Comparison of ENCODE assay signal across 15 mouse cellular contexts in genomic region chr9:32021755-32022154, GRCm38 (mm10).
DNase-seq lines count a peak whose midpoint lies in the region; ATAC-seq and TF ChIP-seq lines count a peak whose summit lies in the region.
"Had no signal": no experiment of that assay in that cellular context is flagged by ENCODE, and none has a peak within 500 bp of the region (broad histone marks: within the 10 kb centered on the region; RNA-seq: fewer than 3 reads in every experiment).

No protein-coding gene starts in this region.

- DNase-seq in heart, postnatal 0 days (ENCODE audit: low spot score) = no peak
- no peak for DNase-seq in heart, postnatal 36 days
- no peak for DNase-seq in lung, postnatal 0 days (ENCODE audit: low spot score)
- DNase-seq in lung, postnatal 36 days = no peak
- peak; percentile 34 for DNase-seq in stomach, postnatal 0 days (ENCODE audit: low spot score)
- DNase-seq in spleen, adult 18-20 months = no peak
- DNase-seq: heart, postnatal 10 days; layer of hippocampus, postnatal 36 days had no signal

- H3K4me1 ChIP-seq in heart, postnatal 0 days (ENCODE audit: control insufficient read depth, insufficient read depth) = peaks cover 29% of the 10 kb centered on the region
- H3K4me1 ChIP-seq in lung, postnatal 0 days (ENCODE audit: insufficient read depth, low read depth, low read length) = no peaks in the 10 kb centered on the region; the same call in 1 of the 2 replicates
- H3K4me1 ChIP-seq in intestine, embryonic 15.5 days (replicated peaks) = peaks cover 5% of the 10 kb centered on the region
- H3K4me1 ChIP-seq in stomach, postnatal 0 days (replicated peaks; ENCODE audit: control insufficient read depth, insufficient read depth) = peaks cover 6% of the 10 kb centered on the region; the same call in 1 of the 2 replicates

- H3K9me3 ChIP-seq in heart, postnatal 0 days (replicated peaks; ENCODE audit: control insufficient read depth, low read length) = no peaks in the 10 kb centered on the region
- H3K9me3 ChIP-seq in lung, postnatal 0 days (ENCODE audit: low read length) = no peaks in the 10 kb centered on the region
- no peaks in the 10 kb centered on the region for H3K9me3 ChIP-seq in intestine, embryonic 15.5 days
- no peaks in the 10 kb centered on the region for H3K9me3 ChIP-seq in stomach, postnatal 0 days (ENCODE audit: control insufficient read depth, low read length)
- H3K9me3 ChIP-seq: forebrain, embryonic 15.5 days; limb, embryonic 13.5 days; midbrain, embryonic 12.5 days; neural tube, embryonic 12.5 days had no signal

- 39% methylated on average over 3 of the region's 3 CpGs for WGBS in heart, postnatal 0 days
- WGBS in lung, postnatal 0 days = 39% methylated on average over 3 of the region's 3 CpGs
- WGBS in intestine, embryonic 15.5 days = 42% methylated on average over 3 of the region's 3 CpGs
- WGBS in stomach, postnatal 0 days = 49% methylated on average over 3 of the region's 3 CpGs

- no peak overlapping the region for H3K4me3 ChIP-seq in heart, postnatal 0 days (ENCODE audit: low read depth, low read length)
- H3K4me3 ChIP-seq in lung, postnatal 0 days (ENCODE audit: low read depth, low read length) = no peak overlapping the region
- no peak overlapping the region for H3K4me3 ChIP-seq in intestine, embryonic 15.5 days (replicated peaks)
- no peak overlapping the region for H3K4me3 ChIP-seq in stomach, postnatal 0 days (ENCODE audit: low read depth, low read length)
- H3K4me3 ChIP-seq: forebrain, embryonic 15.5 days; limb, embryonic 13.5 days; midbrain, embryonic 12.5 days; neural tube, embryonic 12.5 days had no signal

- no peak for TF ChIP-seq CTCF in heart, postnatal 0 days (IDR thresholded peaks at IDR 0.05; ENCODE audit: low read depth)
- TF ChIP-seq CTCF in lung, postnatal 0 days (IDR thresholded peaks at IDR 0.05) = no peak
- no peak for TF ChIP-seq CTCF in stomach, postnatal 0 days (IDR thresholded peaks at IDR 0.05; ENCODE audit: low read depth)

- ATAC-seq in heart, postnatal 0 days (ENCODE audit: insufficient read depth, low read depth) = no peak
- no peak for ATAC-seq in lung, postnatal 0 days
- ATAC-seq in intestine, embryonic 15.5 days = peak; percentile 66; the same call in 1 of the 2 replicates
- peak; percentile 59; the same call in 1 of the 2 replicates for ATAC-seq in stomach, postnatal 0 days (ENCODE audit: low FRiP score, low TSS enrichment)
- ATAC-seq: CD4-positive, CD25-positive, alpha-beta regulatory T cell, adult 4 months; forebrain, embryonic 15.5 days had no signal

- H3K9ac ChIP-seq in heart, postnatal 0 days (replicated peaks; ENCODE audit: low read depth, low read length) = 0 out of 2 replicates have a peak overlapping the region, but pooled peaks have one; percentile 2
- H3K9ac ChIP-seq in lung, postnatal 0 days (replicated peaks; ENCODE audit: low read depth) = no peak overlapping the region
- no peak overlapping the region for H3K9ac ChIP-seq in intestine, embryonic 15.5 days
- H3K9ac ChIP-seq in stomach, postnatal 0 days (ENCODE audit: low read length) = peak overlapping the region; percentile 38; the same call in 1 of the 2 replicates
- H3K9ac ChIP-seq: forebrain, embryonic 15.5 days; limb, embryonic 13.5 days; lung, embryonic 14.5 days; midbrain, embryonic 12.5 days; neural tube, embryonic 12.5 days had no signal

- no peaks in the 10 kb centered on the region for H3K27me3 ChIP-seq in heart, postnatal 0 days (ENCODE audit: control insufficient read depth, insufficient read depth, low read length)
- H3K27me3 ChIP-seq in lung, postnatal 0 days (replicated peaks; ENCODE audit: insufficient read depth, low read length) = no peaks in the 10 kb centered on the region
- H3K27me3 ChIP-seq in intestine, embryonic 15.5 days (replicated peaks) = no peaks in the 10 kb centered on the region
- H3K27me3 ChIP-seq in stomach, postnatal 0 days (ENCODE audit: control insufficient read depth, insufficient read depth, low read length) = no peaks in the 10 kb centered on the region
- H3K27me3 ChIP-seq: forebrain, embryonic 15.5 days; limb, embryonic 13.5 days; midbrain, embryonic 12.5 days; neural tube, embryonic 12.5 days had no signal

- no peaks in the 10 kb centered on the region for H3K36me3 ChIP-seq in heart, postnatal 0 days (replicated peaks; ENCODE audit: control insufficient read depth, insufficient read depth, low read length)
- no peaks in the 10 kb centered on the region for H3K36me3 ChIP-seq in lung, postnatal 0 days (ENCODE audit: insufficient read depth, low read length)
- H3K36me3 ChIP-seq in intestine, embryonic 15.5 days = no peaks in the 10 kb centered on the region
- no peaks in the 10 kb centered on the region for H3K36me3 ChIP-seq in stomach, postnatal 0 days (ENCODE audit: control insufficient read depth, insufficient read depth, low read length)
- H3K36me3 ChIP-seq: forebrain, embryonic 15.5 days; limb, embryonic 13.5 days; midbrain, embryonic 12.5 days; neural tube, embryonic 12.5 days had no signal

- no peak for TF ChIP-seq EP300 in heart, postnatal 0 days (IDR thresholded peaks at IDR 0.05; ENCODE audit: low read depth)
- no peak for TF ChIP-seq EP300 in lung, postnatal 0 days (IDR thresholded peaks at IDR 0.05)
- TF ChIP-seq EP300 in stomach, postnatal 0 days (optimal IDR thresholded peaks at IDR 0.05) = no peak

- no peak overlapping the region for H3K4me2 ChIP-seq in heart, postnatal 0 days (ENCODE audit: low read depth, low read length)
- H3K4me2 ChIP-seq in lung, postnatal 0 days (replicated peaks; ENCODE audit: low read depth, low read length) = no peak overlapping the region
- H3K4me2 ChIP-seq in intestine, embryonic 15.5 days (replicated peaks) = no peak overlapping the region
- H3K4me2 ChIP-seq in stomach, postnatal 0 days (replicated peaks; ENCODE audit: low read depth) = no peak overlapping the region
- H3K4me2 ChIP-seq: forebrain, embryonic 15.5 days; limb, embryonic 13.5 days; midbrain, embryonic 12.5 days; neural tube, embryonic 12.5 days had no signal

- peak overlapping the region; percentile 36; the same call in 1 of the 2 replicates for H3K27ac ChIP-seq in heart, postnatal 0 days (ENCODE audit: low read depth)
- 0 out of 2 replicates have a peak overlapping the region, but pooled peaks have one; percentile 51 for H3K27ac ChIP-seq in lung, postnatal 0 days (ENCODE audit: low read length)
- H3K27ac ChIP-seq in intestine, embryonic 15.5 days = no peak overlapping the region
- peak overlapping the region; percentile 76 for H3K27ac ChIP-seq in stomach, postnatal 0 days (replicated peaks)
- H3K27ac ChIP-seq: forebrain, embryonic 15.5 days; limb, embryonic 13.5 days; midbrain, embryonic 12.5 days; neural tube, embryonic 12.5 days had no signal

- intact Hi-C loops in heart, postnatal 36 days (cut with DNase I) = no loop called here

Comparison
In these comparisons a context has a peak if more than half of its experiments do, and no peak if none do; other contexts are left out.
1. ATAC-seq: peak in intestine, embryonic 15.5 days (single experiment) and stomach, postnatal 0 days (single experiment); none in heart, postnatal 0 days (single experiment) and lung, postnatal 0 days (single experiment).
2. H3K9ac ChIP-seq: peak in heart, postnatal 0 days (single experiment) and stomach, postnatal 0 days (single experiment); none in lung, postnatal 0 days (single experiment) and intestine, embryonic 15.5 days (single experiment).